Mouse (Mus musculus) stomach, postnatal 0 days (tissue): ENCODE results near the gene Srprb. TPM values are rescaled to one million over a fixed set of nuclear protein-coding genes. Genes with fewer than 3 reads are reported as not detected.

Source experiments
- ATAC-seq: fragments of 200-750 bp; cut with Nextera tagmentation; 2 replicates; pipeline ENCODE4 v1.8.0; 2017; ENCODE audit not compliant: low FRiP score, low TSS enrichment
- DNase-seq: peaks from one replicate; pipeline ENCODE4 v3.0.0-alpha.2; 2016; ENCODE audit warnings: low spot score
- H3K27ac ChIP-seq: fragments of 300-500 bp; sonication (generic); replicated peaks from 2 replicates; pipeline ENCODE4 v1.5.1; 2014; ENCODE audit warnings: mild to moderate bottlenecking, control low read depth
- H3K27me3 ChIP-seq: fragments of 300-500 bp; sonication (generic); 2 replicates; pipeline ENCODE4 v1.6.1; 2014; ENCODE audit warnings: low read length; ENCODE audit not compliant: control insufficient read depth, insufficient read depth
- H3K36me3 ChIP-seq: fragments of 300-500 bp; sonication (generic); 2 replicates; pipeline ENCODE4 v1.6.1; 2014; ENCODE audit warnings: low read length, mixed read lengths; ENCODE audit not compliant: control insufficient read depth, insufficient read depth
- H3K4me1 ChIP-seq: fragments of 300-500 bp; sonication (generic); replicated peaks from 2 replicates; pipeline ENCODE4 v1.6.1; 2014; ENCODE audit warnings: antibody characterized with exemption; ENCODE audit not compliant: control insufficient read depth, insufficient read depth
- H3K4me2 ChIP-seq: fragments of 300-500 bp; sonication (generic); replicated peaks from 2 replicates; pipeline ENCODE4 v1.6.1; 2014; ENCODE audit warnings: low read depth, mild to moderate bottlenecking, control low read depth, moderate library complexity
- H3K4me3 ChIP-seq: fragments of 300-500 bp; sonication (generic); 2 replicates; pipeline ENCODE4 v1.5.1; 2014; ENCODE audit warnings: low read depth, low read length, control low read depth
- H3K9ac ChIP-seq: fragments of 300-500 bp; sonication (generic); 2 replicates; pipeline ENCODE4 v1.6.1; 2014; ENCODE audit warnings: mild to moderate bottlenecking, low read length, control low read depth, mixed read lengths
- H3K9me3 ChIP-seq: fragments of 300-500 bp; sonication (generic); 2 replicates; pipeline ENCODE4 v1.6.1; 2016; ENCODE audit warnings: low read length; ENCODE audit not compliant: control insufficient read depth
- CTCF ChIP-seq: IDR thresholded peaks from 2 replicates; pipeline ENCODE4 v1.5.1; 2016; ENCODE audit warnings: antibody characterized with exemption, low read depth, mild to moderate bottlenecking, moderate library complexity
- EP300 ChIP-seq: optimal IDR thresholded peaks from 2 replicates; pipeline ENCODE3; 2016; ENCODE audit warnings: antibody characterized with exemption
- WGBS: fragments of 180-500 bp; shearing (Covaris S2); extraction: QIAGEN DNeasy Blood & Tissue Kit; methylation state at CpG from one replicate; pipeline ENCODE4 v1.1.7; 2014; 5-methylcytosine and 5-hydroxymethylcytosine counted together
- polyA plus RNA-seq: library from polyadenylated mRNA; unstranded; fragments of >200 nt; fragmentation: Nextera tagmentation; extraction: Ambion mirVana; gene quantifications from 2 replicates; pipeline ENCODE4 v1.2.1, GENCODE M21; 2015

Srprb gene
- 29.4 and 33.7 TPM in 2 replicates for polyA plus RNA-seq

- TF ChIP-seq EP300 (no peak), CTCF (0 out of 2 replicates have a peak, but pooled peaks have one; percentile 4)
- H3K27ac ChIP-seq, result peak within 1 kb of the TSS; percentile 82
- WGBS, result under 1% methylated on average over 45 of the region's 45 CpGs
- peak within 1 kb of the TSS; percentile 70 for H3K4me2 ChIP-seq
- no peaks in the 10 kb centered on the region for H3K27me3 ChIP-seq
- peaks cover 5% of the 10 kb centered on the region; the same call in 1 of the 2 replicates for H3K36me3 ChIP-seq
- peak within 1 kb of the TSS; percentile 78 for H3K4me3 ChIP-seq
- H3K9ac ChIP-seq, result peak within 1 kb of the TSS; percentile 82
- no peaks in the 10 kb centered on the region for H3K4me1 ChIP-seq
- H3K9me3 ChIP-seq, result no peaks in the 10 kb centered on the region
- peak; percentile 93 for DNase-seq
- ATAC-seq, result peak; percentile 99
These were observed at the start of gene Srprb for GRCm38 (mm10) chr9:103201561-103202260. Gene Srprb, minus strand, starts transcription at chr9:103202137.

DNA sequence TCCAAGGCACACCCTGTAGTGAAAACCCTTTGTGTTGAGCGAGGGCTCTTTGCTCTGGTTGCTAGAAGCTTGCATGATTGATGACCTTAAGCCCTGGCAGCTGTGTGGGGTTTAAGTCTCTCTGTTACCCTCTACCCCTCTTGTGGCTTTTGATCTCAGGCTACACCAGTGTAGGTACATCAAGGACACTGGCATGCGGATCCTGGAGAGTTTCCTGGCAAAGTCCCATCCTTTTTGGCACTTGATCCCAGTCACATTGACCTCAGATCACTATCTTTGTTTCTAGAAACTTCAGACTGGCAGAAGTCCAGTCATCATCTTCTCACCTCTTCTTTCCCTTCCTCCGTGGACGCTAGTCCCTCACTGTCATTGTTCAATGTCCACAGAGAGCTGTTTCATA lies 46.7 kb upstream of the Srprb start:
- DNase-seq (no peak), ATAC-seq (no peak)
- Histone ChIP-seq H3K4me1 (no peaks in the 10 kb centered on the region), H3K9me3 (no peaks in the 10 kb centered on the region), H3K4me2 (no peak overlapping the region), H3K27me3 (no peaks in the 10 kb centered on the region), H3K4me3 (no peak overlapping the region), H3K9ac (no peak overlapping the region), H3K36me3 (no peaks in the 10 kb centered on the region), H3K27ac (no peak overlapping the region)
- WGBS, result 32% methylated on average over 4 of the region's 4 CpGs
- TF ChIP-seq EP300 (no peak), CTCF (no peak)

GRCm38 (mm10) chr9:103246526-103247168 lies 44.7 kb upstream of the Srprb start:
- Histone ChIP-seq H3K36me3 (no peaks in the 10 kb centered on the region), H3K9ac (no peak overlapping the region), H3K27me3 (no peaks in the 10 kb centered on the region), H3K4me3 (no peak overlapping the region), H3K4me1 (no peaks in the 10 kb centered on the region), H3K4me2 (no peak overlapping the region), H3K27ac (no peak overlapping the region), H3K9me3 (no peaks in the 10 kb centered on the region)
- 74% methylated on average over 8 of the region's 8 CpGs for WGBS
- TF ChIP-seq CTCF, result peak; percentile 41
- TF ChIP-seq EP300, result no peak
- ATAC-seq (no peak), DNase-seq (no peak)

DNA sequence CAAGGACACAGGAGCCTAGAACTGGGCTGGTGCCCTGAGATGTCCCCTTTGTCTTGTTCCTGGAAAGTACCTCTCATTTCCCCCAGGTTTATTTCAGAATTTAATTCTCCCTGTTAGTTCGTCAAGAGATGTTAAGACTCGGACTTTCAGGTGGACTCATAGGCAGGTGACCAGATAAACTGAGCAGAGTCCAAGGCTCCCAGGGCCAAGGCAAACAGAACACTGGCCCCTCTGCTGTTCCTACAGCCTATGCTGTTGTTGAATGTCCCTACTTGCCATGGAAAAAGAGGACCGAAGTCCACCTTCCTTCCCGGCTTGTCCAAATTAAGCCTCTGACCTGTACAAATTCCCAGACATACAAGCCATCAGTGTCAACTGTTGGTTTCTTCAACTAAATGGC lies 41.7 kb upstream of the Srprb start:
- no peak for ATAC-seq
- H3K4me2 ChIP-seq, result no peak overlapping the region
- no peak for TF ChIP-seq EP300
- TF ChIP-seq CTCF, result no peak
- no peak overlapping the region for H3K27ac ChIP-seq
- DNase-seq, result no peak
- no peaks in the 10 kb centered on the region for H3K36me3 ChIP-seq
- no peak overlapping the region for H3K4me3 ChIP-seq
- no peaks in the 10 kb centered on the region for H3K9me3 ChIP-seq
- H3K9ac ChIP-seq, result no peak overlapping the region
- WGBS, result 76% methylated on average over 4 of the region's 4 CpGs
- no peaks in the 10 kb centered on the region for H3K4me1 ChIP-seq
- H3K27me3 ChIP-seq, result no peaks in the 10 kb centered on the region

DNA sequence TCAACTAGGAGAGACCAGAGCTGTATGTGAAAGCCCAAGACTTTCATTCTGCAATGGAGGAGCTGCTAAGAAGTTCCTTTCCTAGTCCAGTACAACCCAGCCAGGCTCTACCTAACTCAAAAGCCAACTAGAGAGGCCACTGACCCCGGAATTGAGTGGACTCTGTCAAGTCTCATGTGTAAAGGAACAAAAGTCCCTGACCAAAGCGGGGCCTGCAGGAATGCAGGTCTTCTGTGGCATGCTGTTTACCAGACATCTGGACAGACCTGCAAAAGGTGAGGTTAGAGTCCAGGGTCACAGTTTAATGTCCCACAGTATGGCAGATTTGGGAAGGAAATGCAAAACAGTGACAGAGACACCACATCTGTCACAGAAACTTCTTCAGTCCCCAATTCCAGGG lies 39.3 kb upstream of the Srprb start:
- Histone ChIP-seq H3K27me3 (no peaks in the 10 kb centered on the region), H3K4me1 (no peaks in the 10 kb centered on the region), H3K27ac (no peak overlapping the region), H3K9ac (no peak overlapping the region), H3K9me3 (no peaks in the 10 kb centered on the region), H3K4me3 (no peak overlapping the region), H3K4me2 (no peak overlapping the region), H3K36me3 (no peaks in the 10 kb centered on the region)
- no peak for ATAC-seq
- no peak for DNase-seq
- TF ChIP-seq EP300 (no peak), CTCF (no peak)
- 57% methylated on average over 2 of the region's 2 CpGs for WGBS

- TF ChIP-seq CTCF (no peak), EP300 (no peak)
- Histone ChIP-seq H3K27me3 (no peaks in the 10 kb centered on the region), H3K9ac (no peak overlapping the region), H3K36me3 (no peaks in the 10 kb centered on the region), H3K9me3 (no peaks in the 10 kb centered on the region), H3K4me2 (no peak overlapping the region), H3K4me3 (no peak overlapping the region), H3K4me1 (no peaks in the 10 kb centered on the region), H3K27ac (no peak overlapping the region)
- WGBS, result 81% methylated on average over 6 of the region's 6 CpGs
- ATAC-seq, result no peak
- no peak for DNase-seq
These were observed 37.5 kb upstream of the Srprb start for GRCm38 (mm10) chr9:103239471-103239870.
